Mouse (Mus musculus) neural tube, embryonic 13.5 days (tissue): Measurements from ENCODE around the gene Ccnt1. TPM values are rescaled to one million over a fixed set of nuclear protein-coding genes. Genes with fewer than 3 reads are reported as not detected.

Experiments used
- ATAC-seq: fragments of 200-750 bp; cut with Nextera tagmentation; 2 replicates; pipeline ENCODE4 v1.8.0; 2017; ENCODE audit warnings: low read depth, mild to moderate bottlenecking, moderate TSS enrichment, moderate library complexity
- H3K27ac ChIP-seq: fragments of 300-500 bp; sonication (generic); replicated peaks from 2 replicates; pipeline ENCODE4 v1.5.1; 2015; ENCODE audit warnings: moderate library complexity, mild to moderate bottlenecking, inconsistent platforms
- H3K27me3 ChIP-seq: fragments of 300-500 bp; sonication (generic); 2 replicates; pipeline ENCODE4 v1.6.1; 2015; ENCODE audit warnings: mild to moderate bottlenecking, inconsistent platforms
- H3K36me3 ChIP-seq: fragments of 300-500 bp; sonication (generic); 2 replicates; pipeline ENCODE4 v1.6.1; 2015; ENCODE audit warnings: mild to moderate bottlenecking, inconsistent platforms
- H3K4me1 ChIP-seq: fragments of 300-500 bp; sonication (generic); replicated peaks from 2 replicates; pipeline ENCODE4 v1.6.1; 2015; ENCODE audit warnings: inconsistent platforms
- H3K4me2 ChIP-seq: fragments of 300-500 bp; sonication (generic); 2 replicates; pipeline ENCODE4 v1.6.1; 2015; ENCODE audit warnings: inconsistent platforms, mild to moderate bottlenecking, moderate library complexity
- H3K4me3 ChIP-seq: fragments of 300-500 bp; sonication (generic); 2 replicates; pipeline ENCODE4 v1.5.1; 2015; ENCODE audit warnings: mild to moderate bottlenecking, inconsistent platforms
- H3K9ac ChIP-seq: fragments of 300-500 bp; sonication (generic); 2 replicates; pipeline ENCODE4 v1.6.1; 2015; ENCODE audit warnings: moderate library complexity, mild to moderate bottlenecking, inconsistent platforms
- H3K9me3 ChIP-seq: fragments of 300-500 bp; sonication (generic); 2 replicates; pipeline ENCODE4 v1.6.1; 2016; ENCODE audit warnings: inconsistent platforms
- WGBS: fragments of 180-500 bp; shearing (Covaris S2); methylation state at CpG from one replicate; pipeline ENCODE4 v1.1.7; 2015; 5-methylcytosine and 5-hydroxymethylcytosine counted together
- polyA plus RNA-seq: library from polyadenylated mRNA; unstranded; fragments of >200 nt; fragmentation: Nextera tagmentation; extraction: Ambion mirVana; gene quantifications from 2 replicates; pipeline ENCODE4 v1.2.1, GENCODE M21; 2015

Gene Ccnt1
- polyA plus RNA-seq, 1 experiment from 2014 or later = 68.7 TPM

GRCm38 (mm10) chr15:98607557-98607956 lies 36.8 kb upstream of the Ccnt1 start:
- 17% methylated on average over 4 of the region's 4 CpGs for WGBS
- peak overlapping the region; percentile 92; the same call in 1 of the 2 replicates for H3K27ac ChIP-seq
- H3K9me3 ChIP-seq = no peaks in the 10 kb centered on the region
- no peaks in the 10 kb centered on the region for H3K27me3 ChIP-seq
- peak overlapping the region; percentile 81 for H3K4me2 ChIP-seq
- H3K4me1 ChIP-seq = peaks cover 54% of the 10 kb centered on the region
- H3K9ac ChIP-seq = peak overlapping the region; percentile 90
- peaks cover 20% of the 10 kb centered on the region for H3K36me3 ChIP-seq
- H3K4me3 ChIP-seq = peak overlapping the region; percentile 77
- no peak for ATAC-seq

- Histone ChIP-seq H3K27me3 (no peaks in the 10 kb centered on the region), H3K36me3 (peaks cover 24% of the 10 kb centered on the region), H3K9me3 (no peaks in the 10 kb centered on the region), H3K27ac (0 out of 2 replicates have a peak overlapping the region, but pooled peaks have one; percentile 92), H3K9ac (peak overlapping the region; percentile 90; the same call in 1 of the 2 replicates), H3K4me3 (no peak overlapping the region), H3K4me2 (peak overlapping the region; percentile 81), H3K4me1 (peaks cover 62% of the 10 kb centered on the region)
- WGBS = 70% methylated on average over 9 of the region's 9 CpGs
- ATAC-seq = no peak
Observed at GRCm38 (mm10) chr15:98606739-98607138, 36.0 kb upstream of the Ccnt1 start.

- Histone ChIP-seq H3K27ac (no peak overlapping the region), H3K4me2 (no peak overlapping the region), H3K4me3 (no peak overlapping the region), H3K9me3 (no peaks in the 10 kb centered on the region), H3K9ac (0 out of 2 replicates have a peak overlapping the region, but pooled peaks have one; percentile 17), H3K36me3 (peaks cover 30% of the 10 kb centered on the region), H3K4me1 (peaks cover 63% of the 10 kb centered on the region), H3K27me3 (no peaks in the 10 kb centered on the region)
- no peak for ATAC-seq
- WGBS = 93% methylated on average over 12 of the region's 12 CpGs
Observed at GRCm38 (mm10) chr15:98606051-98606536, 35.4 kb upstream of the Ccnt1 start.

- H3K27ac ChIP-seq = no peak overlapping the region
- peaks cover 48% of the 10 kb centered on the region for H3K36me3 ChIP-seq
- ATAC-seq = no peak
- 94% methylated on average over 24 of the region's 24 CpGs for WGBS
- no peaks in the 10 kb centered on the region for H3K27me3 ChIP-seq
- H3K9ac ChIP-seq = no peak overlapping the region
- no peak overlapping the region for H3K4me3 ChIP-seq
- H3K9me3 ChIP-seq = no peaks in the 10 kb centered on the region
- H3K4me1 ChIP-seq = peaks cover 57% of the 10 kb centered on the region
- H3K4me2 ChIP-seq = no peak overlapping the region
Observed at GRCm38 (mm10) chr15:98604041-98604575, 33.4 kb upstream of the Ccnt1 start.

GRCm38 (mm10) chr15:98602921-98603458 lies 32.3 kb upstream of the Ccnt1 start:
- 54% methylated on average over 4 of the region's 4 CpGs for WGBS
- peak overlapping the region; percentile 27 for H3K4me2 ChIP-seq
- no peaks in the 10 kb centered on the region for H3K27me3 ChIP-seq
- H3K4me1 ChIP-seq = peaks cover 49% of the 10 kb centered on the region
- peaks cover 58% of the 10 kb centered on the region for H3K36me3 ChIP-seq
- no peak overlapping the region for H3K4me3 ChIP-seq
- no peaks in the 10 kb centered on the region for H3K9me3 ChIP-seq
- H3K9ac ChIP-seq = peak overlapping the region; percentile 54; the same call in 1 of the 2 replicates
- H3K27ac ChIP-seq = no peak overlapping the region
- no peak for ATAC-seq

DNA sequence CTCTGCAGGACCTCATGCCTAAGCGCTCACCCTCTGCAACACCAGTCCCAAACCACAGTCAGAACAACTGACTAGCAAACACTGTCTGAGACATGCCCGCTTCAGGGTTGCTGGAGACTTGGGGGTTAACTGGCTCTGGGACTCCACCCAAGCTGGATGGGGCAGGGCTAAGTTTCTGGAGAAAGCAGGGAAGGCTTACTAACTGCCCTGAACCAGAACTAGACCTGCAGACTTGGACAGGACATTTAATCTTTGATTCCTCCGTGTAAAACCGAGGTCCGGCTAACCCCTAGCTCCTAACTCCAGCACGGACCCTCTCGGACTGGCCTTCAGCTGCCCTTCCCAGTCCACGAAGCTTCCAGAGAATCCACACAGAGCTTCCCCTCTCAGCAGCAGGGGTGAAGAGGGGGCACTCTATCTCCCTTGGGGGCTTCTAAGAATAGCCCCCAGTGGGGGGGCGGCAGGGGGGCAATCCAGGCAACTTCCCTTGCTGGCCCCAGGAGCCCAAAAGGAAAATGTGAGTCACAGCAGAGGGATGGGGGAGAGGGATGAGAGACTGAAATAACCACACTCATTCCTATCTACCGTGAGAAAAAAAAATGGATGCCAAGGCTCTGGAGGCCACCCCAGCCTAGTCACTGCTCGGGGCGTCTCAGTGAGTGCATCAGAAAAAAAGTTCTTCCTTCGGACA lies 31.6 kb upstream of the Ccnt1 start:
- peaks cover 65% of the 10 kb centered on the region for H3K36me3 ChIP-seq
- peak overlapping the region; percentile 54 for H3K9ac ChIP-seq
- peaks cover 42% of the 10 kb centered on the region for H3K4me1 ChIP-seq
- peak overlapping the region; percentile 27 for H3K4me2 ChIP-seq
- no peaks in the 10 kb centered on the region for H3K9me3 ChIP-seq
- H3K4me3 ChIP-seq = no peak overlapping the region
- 66% methylated on average over 13 of the region's 13 CpGs for WGBS
- no peak for ATAC-seq
- no peak overlapping the region for H3K27ac ChIP-seq
- H3K27me3 ChIP-seq = no peaks in the 10 kb centered on the region

DNA sequence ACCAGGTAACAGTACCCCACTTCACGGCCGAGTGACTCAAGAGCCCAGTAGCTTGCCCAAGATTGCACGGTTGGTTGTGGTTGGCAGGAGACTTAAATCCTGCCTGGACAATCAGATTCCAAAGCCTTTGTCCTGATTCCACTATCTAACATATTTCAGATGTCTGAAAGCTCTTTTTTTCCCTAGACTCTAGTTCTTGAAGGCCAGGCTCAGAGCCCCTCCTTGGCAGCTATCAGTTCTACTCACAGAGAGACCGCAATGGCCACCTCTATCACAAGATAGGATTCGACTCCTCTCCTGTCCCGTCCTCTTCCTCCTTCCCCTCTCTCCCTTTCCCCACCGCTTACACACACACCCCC lies 31.1 kb upstream of the Ccnt1 start:
- Histone ChIP-seq H3K27ac (no peak overlapping the region), H3K27me3 (no peaks in the 10 kb centered on the region), H3K9ac (peak overlapping the region; percentile 54; the same call in 1 of the 2 replicates), H3K36me3 (peaks cover 70% of the 10 kb centered on the region), H3K4me3 (no peak overlapping the region), H3K4me2 (peak overlapping the region; percentile 27), H3K9me3 (no peaks in the 10 kb centered on the region), H3K4me1 (peaks cover 37% of the 10 kb centered on the region)
- no peak for ATAC-seq
- 84% methylated on average over 7 of the region's 7 CpGs for WGBS

DNA sequence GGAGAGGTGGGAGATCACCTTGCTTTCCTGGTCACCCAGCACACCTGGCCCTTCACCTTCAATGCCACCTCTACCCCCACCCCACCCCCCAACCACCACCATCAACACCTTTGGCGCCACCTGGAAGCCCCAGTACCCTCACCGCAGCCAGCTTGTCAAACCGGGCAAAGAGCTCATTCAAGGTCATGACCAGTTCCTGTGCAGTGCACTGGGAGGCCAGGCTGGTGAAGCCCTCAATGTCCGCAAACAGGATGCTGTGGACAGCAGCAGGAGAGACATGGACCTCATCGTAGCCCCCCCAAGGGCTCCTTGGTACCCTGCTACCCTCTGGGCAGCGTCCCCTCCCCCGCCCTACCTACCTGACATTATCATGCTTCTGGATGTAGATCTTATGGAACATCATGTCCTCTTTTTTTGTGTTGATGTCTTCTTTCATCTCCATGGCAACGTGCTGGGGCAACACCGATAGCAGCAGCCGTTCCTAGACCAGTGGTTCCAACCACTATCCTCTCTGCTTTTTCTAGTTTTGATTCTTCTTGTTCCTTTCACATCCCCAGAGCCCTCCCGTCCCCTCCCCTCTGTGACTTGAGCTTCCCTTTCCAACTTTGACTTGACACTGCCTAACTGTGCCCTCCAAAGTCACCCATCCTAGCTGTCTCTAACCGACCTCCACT lies 29.4 kb upstream of the Ccnt1 start:
- WGBS = 83% methylated on average over 12 of the region's 12 CpGs
- Histone ChIP-seq H3K4me2 (no peak overlapping the region), H3K27me3 (no peaks in the 10 kb centered on the region), H3K9me3 (no peaks in the 10 kb centered on the region), H3K4me1 (peaks cover 28% of the 10 kb centered on the region), H3K4me3 (no peak overlapping the region), H3K9ac (no peak overlapping the region), H3K36me3 (peaks cover 86% of the 10 kb centered on the region), H3K27ac (no peak overlapping the region)
- no peak for ATAC-seq

DNA sequence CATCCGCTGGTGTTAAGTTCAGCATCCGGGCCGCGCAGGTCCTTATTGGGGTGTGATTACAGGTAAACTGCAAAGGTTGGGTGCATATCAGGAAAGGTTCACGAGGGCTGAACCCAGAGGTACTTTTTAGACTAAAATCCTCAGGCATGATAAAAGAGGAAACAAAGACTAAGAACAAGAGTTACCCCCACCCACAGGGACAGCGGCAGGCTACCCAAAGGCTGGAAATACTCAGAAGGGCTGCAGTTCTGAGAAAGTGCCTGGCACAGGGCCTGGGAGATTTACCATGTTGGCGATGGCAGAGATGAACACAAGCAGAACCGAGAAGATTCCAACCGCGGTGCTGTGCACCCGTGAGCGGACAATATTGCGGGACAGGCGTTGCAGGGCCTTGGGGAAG lies 25.9 kb upstream of the Ccnt1 start:
- no peak overlapping the region for H3K9ac ChIP-seq
- no peaks in the 10 kb centered on the region for H3K9me3 ChIP-seq
- WGBS = 95% methylated on average over 14 of the region's 14 CpGs
- H3K4me2 ChIP-seq = no peak overlapping the region
- H3K4me1 ChIP-seq = 0 out of 2 replicates have a peak, but pooled peaks cover 4% of the 10 kb centered on the region
- no peak for ATAC-seq
- no peak overlapping the region for H3K27ac ChIP-seq
- no peak overlapping the region for H3K4me3 ChIP-seq
- peaks cover 96% of the 10 kb centered on the region for H3K36me3 ChIP-seq
- no peaks in the 10 kb centered on the region for H3K27me3 ChIP-seq

DNA sequence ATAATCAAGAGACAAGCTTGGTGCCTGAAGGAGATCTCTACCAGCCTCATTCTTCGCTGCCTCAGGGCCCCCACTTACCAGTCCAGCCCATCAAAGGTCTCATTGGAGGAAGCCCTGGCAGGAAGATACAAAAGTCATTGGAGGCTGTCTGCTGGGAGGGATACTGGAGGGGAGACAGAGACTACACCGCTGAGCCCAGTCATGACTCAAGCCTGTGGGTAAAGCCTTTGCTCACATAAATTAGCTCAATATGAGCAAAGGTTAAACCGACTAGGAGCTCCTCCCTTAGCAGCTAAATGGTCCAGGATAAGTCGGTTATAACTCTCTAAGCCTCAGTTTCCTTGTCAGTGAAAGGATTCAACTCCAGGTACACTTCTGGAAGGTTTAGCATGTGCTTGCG lies 24.3 kb upstream of the Ccnt1 start:
- ATAC-seq = no peak
- WGBS = 89% methylated on average over 5 of the region's 5 CpGs
- no peak overlapping the region for H3K4me3 ChIP-seq

DNA sequence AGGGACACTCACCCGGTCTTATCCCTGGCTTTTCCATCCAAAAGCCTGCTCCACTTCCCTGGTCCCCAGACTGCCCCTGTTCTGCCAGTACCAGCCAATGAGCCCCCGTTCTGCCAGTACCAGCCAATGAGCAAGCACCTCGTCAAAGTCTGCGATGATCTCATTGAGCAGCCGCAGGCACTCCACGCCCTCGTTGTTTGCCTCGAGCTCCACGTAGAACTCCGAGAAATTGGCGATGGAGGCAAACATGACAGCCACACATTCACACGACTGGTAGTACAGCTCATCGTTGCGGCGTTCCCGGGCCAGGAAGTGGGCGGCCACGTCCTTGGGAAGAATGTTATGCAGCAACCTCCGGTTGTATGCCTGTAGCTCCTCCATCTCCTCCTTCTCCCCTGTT lies 23.5 kb upstream of the Ccnt1 start:
- Histone ChIP-seq H3K4me3 (no peak overlapping the region), H3K27me3 (no peaks in the 10 kb centered on the region), H3K4me2 (no peak overlapping the region), H3K9ac (no peak overlapping the region), H3K27ac (no peak overlapping the region), H3K9me3 (no peaks in the 10 kb centered on the region), H3K4me1 (no peaks in the 10 kb centered on the region), H3K36me3 (peaks cover 98% of the 10 kb centered on the region)
- whole genome bisulfite sequencing = 91% methylated on average over 19 of the region's 19 CpGs
- ATAC-seq = no peak

More for the DNA sequence above, 24.3 kb upstream of the Ccnt1 start:
- Histone ChIP-seq H3K4me1 (no peaks in the 10 kb centered on the region), H3K9ac (no peak overlapping the region), H3K27me3 (no peaks in the 10 kb centered on the region), H3K27ac (no peak overlapping the region), H3K36me3 (peaks cover 96% of the 10 kb centered on the region), H3K4me2 (no peak overlapping the region), H3K9me3 (no peaks in the 10 kb centered on the region)

DNA sequence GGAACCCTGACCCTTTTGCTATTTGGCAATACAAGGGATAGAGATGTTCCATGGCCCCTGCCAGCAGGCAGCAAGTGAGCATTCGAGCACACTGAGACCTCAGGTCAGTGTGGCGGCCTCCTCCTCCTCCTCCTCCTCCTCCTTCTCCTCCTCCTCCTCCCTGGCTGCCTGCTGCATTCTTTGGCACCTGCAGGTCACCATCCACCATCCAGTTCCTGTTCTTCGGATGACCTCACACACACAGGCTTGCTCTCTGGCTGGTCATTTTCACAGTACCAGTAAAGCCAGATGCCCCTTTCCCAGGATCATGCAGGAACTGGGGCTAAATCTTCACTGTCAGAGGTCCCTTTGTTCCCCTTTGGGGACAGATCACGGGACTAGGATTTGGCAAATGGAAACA lies 20.7 kb upstream of the Ccnt1 start:
- Histone ChIP-seq H3K9ac (no peak overlapping the region), H3K4me1 (no peaks in the 10 kb centered on the region), H3K27me3 (no peaks in the 10 kb centered on the region), H3K36me3 (peaks cover 77% of the 10 kb centered on the region), H3K4me3 (no peak overlapping the region), H3K27ac (no peak overlapping the region), H3K4me2 (no peak overlapping the region), H3K9me3 (no peaks in the 10 kb centered on the region)
- WGBS = 66% methylated on average over 4 of the region's 4 CpGs
- no peak for ATAC-seq
